Mouse (Mus musculus): ENCODE results near the gene Rpl19.

Rpl19 gene

DNA sequence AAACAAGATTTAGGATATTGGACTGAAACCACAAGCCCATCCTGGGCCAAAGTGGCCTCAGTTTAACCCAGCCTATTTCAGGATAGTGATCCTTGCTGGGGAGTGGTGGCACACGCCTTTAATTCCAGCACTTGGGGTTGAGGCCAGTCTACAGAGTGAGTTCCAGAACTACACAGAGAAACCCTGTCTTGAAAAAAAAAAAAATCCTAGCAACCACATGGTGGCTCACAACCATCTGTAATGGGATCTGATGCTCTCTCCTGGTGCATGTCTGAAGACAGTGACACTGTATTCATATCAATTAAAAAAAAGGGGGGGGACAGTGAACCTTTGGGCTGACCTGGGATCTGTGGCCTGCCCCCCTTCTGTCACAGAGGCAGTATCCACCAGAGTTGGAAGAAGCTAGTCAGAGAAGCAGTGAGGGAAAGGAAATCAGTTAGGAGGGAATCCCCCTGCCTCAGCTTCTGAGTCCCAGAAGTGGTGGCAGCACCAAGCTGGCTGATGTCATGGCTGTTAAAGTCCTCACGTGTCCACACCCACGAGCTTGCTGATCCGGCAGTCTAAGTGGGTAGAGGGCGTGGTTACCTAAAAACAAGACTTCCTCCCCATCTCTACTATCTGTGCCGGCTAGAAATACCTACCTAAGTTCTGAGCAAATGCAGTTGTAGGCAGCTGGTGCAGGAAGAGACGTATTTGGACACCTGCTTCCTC is 27.5 kb upstream of the Rpl19 start:
- peak in 1 of 2 experiments; percentile 45 for DNase-seq (ENCODE audit: low spot score in 2 of 2)

DNA sequence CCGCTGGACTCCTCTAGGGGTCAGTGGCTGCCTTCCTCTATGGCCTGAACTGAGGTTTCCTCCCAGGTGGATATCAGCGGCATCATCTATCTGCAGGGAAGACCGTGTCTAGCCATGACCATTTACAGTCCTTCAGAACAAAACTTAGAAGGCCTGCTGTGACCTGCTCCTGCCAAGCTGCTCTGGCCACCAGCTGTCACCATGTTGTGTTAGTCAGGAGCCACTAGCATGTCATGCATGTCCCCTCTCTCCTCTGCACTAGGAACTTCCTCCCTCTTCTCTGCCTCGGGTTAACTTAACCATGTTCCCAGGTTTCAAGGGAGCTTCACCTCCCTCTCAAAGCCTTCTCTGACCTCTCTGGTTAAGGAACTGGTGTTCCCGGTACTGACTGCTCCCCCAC is 26.8 kb upstream of the Rpl19 start:
- no peak for DNase-seq (ENCODE audit: low spot score in 2 of 2)

DNA sequence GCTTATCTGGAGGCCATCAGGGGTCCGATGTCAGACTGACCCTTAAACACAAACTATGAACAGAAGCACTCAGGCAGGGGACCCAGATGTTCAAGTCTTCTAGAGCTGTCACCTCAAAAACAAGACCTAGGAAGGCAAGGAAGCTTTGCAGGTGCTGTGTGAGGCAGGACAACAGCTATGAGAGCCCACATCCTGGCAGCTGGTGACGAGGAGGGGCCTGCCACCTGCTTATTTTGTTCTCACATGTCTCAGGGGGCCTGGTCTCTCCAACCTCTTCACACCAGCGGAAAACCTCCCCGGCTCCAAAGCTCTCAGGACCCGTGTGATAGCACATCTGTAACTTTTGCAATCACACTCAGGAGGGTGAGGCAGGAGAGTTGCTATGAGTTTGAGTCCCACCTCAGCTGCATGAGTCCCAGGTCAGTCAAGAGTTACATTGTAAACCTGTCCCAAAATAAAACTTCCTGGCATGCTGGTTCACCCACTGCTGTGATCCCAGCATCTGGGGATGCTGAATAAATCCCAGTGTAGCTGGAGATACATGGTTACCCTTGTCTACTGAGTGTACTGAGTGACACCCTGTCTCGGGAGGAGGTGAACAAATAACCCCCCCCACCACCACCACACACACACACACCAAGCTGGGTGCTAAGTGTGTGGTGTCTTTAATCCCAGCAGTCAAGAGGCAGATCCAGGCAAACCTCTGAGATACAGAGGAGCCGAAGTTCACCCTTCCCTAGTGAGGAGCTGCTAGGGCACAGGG is 26.0 kb upstream of the Rpl19 start:
- DNase-seq (ENCODE audit: low spot score in 2 of 2), result peak; percentile 59 to 74

DNA sequence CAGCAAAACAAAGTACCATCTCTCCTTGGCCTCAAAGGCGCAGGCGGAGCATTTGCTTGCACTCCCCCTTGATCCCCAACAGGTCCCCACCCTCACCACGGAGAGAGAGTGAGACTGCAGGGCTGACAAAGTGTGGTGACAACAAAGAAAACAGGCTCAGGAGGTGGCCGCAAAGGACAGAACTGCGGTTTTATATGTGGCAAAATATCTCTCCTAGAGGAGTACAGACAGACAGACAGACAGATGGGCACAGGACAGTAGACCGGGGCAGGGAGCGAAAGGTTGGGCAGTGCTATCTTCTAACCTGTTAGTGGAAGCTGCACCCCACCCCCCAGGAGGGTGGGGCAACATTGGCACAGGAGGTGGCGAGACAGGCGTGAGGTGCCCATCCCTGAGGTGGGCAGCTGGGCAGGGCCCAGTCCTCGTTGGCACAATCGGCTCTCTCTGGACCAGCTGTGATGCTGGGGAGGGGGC is 25.1 kb upstream of the Rpl19 start:
- peak; percentile 47 to 71 for DNase-seq (ENCODE audit: low spot score in 2 of 2)

DNA sequence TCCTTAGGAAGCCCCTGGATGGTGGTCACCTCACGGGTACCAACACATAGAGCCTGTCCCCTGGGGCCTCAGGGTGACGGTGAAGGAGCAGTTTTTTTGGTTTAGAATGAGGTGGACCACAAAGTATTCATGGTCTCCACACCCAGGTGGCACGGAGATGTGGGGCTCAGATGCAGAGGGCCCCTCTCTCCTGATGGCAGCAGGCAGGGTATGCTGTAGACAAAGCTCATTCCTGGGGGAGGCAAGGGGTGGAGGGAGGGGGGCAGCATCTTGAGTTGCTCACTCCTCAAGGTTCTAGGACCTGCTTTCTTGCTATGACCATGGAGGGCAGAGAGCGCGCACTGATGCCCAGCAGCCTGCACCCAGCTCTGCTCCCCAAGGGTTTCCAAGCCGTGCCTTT is 24.5 kb upstream of the Rpl19 start:
- DNase-seq (ENCODE audit: low spot score in 2 of 2), result no peak

DNA sequence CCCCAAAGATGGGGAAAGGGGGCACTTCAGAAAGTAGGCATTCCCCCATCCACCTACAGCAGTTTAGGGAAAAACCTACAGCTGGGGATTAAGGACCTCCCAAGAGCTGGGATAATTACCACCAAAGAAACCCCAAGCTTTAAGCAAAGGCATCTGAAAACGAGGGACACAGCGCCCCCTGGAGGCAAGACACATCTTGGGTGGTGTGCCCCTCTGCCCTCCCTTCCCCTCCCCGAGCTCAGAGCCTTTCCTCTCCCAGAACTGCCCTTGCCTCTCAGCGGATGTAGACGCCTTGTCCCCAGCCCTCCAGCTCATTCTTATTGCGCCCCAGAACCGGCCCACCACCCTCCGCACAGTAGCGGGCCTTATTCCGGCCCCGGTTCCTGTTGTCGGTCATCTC is 23.9 kb upstream of the Rpl19 start:
- DNase-seq (ENCODE audit: low spot score in 2 of 2), result peak; percentile 87 to 97

DNA sequence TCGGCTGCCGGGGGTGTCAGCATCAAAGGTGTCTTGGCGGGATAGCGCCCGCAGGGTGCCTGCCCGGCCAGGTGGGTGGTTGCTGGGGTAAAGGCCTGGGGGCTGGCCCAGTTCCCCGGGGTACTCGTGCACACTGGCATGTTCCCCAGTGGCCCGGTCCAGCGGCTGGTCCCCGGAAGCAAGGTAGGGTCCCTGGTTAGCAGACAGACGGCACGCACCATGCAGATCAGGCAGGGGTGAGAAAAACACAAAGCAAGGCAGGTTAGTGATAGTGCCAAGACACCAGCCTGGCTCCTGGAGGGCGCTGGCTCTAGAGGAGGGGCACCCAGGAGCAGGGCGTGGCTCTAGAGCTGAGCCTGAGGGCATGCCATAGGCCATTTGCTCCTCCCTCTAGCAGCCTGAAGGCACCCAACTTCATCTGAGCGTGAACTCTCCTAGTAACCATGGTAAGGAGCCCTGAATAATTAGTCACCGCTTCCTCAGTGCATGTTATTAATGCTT is 23.3 kb upstream of the Rpl19 start:
- peak; percentile 52 to 75 for DNase-seq (ENCODE audit: low spot score in 2 of 2)

DNA sequence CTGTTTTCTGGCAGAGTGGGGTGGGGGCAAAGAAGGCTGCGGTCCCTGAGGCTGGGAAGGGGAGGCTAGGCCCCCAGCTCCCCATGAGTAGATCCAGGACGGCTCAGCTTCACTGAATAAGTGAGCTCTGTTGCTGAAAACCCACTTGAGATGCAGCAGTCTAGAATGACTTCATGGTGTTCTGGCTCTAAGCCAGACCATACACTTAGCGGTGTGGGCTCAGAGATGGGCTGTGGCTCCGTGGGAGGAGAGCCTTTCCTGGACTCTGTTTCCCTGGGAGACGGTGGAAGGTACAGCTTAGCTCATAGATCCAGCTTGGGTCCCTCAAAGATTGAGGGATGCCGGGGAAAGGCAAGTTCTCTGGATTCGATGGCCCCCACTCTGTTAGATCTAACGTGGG is 22.3 kb upstream of the Rpl19 start:
- DNase-seq (ENCODE audit: low spot score in 2 of 2), result no peak

DNA sequence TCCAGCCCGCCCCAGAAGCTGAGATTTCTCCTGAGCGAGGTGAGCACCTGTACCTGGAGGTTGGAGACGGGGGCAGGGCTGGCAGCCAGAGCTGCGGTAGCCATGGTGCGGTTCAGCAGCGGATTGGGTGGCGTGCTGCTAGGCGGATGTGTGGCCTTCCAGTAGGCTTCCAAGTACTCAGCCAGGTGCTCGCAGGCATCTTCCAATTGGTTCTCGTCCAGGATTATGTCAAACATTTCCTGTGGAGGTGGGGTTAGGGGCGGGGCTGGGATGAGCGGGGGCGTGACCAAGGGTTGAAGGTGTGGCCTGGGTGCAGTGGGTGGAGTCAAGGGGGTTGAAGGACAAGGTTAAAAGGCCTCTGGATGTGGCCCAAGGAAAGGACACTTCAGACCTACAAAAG is 21.4 kb upstream of the Rpl19 start:
- DNase-seq (ENCODE audit: low spot score in 2 of 2), result no peak

DNA sequence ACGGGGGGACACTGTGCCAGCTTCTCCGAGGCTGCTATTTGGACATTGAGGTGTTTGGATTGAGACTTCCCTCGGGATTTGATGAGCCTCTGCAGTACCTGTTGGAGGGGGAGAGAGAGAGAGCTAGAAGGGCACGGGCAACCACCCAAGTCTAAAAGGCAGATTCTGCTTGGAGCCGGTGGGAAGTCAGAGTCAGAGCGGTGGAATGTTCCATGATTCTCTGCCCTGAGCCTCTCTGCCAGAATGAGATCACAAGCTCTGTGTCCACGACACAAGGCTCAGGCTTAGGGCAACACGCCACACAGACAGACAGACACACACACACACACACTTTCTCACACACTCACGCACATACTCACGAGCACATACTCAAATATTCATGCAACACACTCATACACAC is 20.8 kb upstream of the Rpl19 start:
- no peak for DNase-seq (ENCODE audit: low spot score in 2 of 2)

GRCm38 (mm10) chr11:98008087-98008486 is 18.4 kb upstream of the Rpl19 start:
- DNase-seq (ENCODE audit: low spot score in 2 of 2), result no peak

GRCm38 (mm10) chr11:98011716-98012115 is 14.8 kb upstream of the Rpl19 start:
- DNase-seq (ENCODE audit: low spot score in 2 of 2), result no peak

GRCm38 (mm10) chr11:98012831-98013230 is 13.7 kb upstream of the Rpl19 start:
- no peak for DNase-seq (ENCODE audit: low spot score in 2 of 2)

DNA sequence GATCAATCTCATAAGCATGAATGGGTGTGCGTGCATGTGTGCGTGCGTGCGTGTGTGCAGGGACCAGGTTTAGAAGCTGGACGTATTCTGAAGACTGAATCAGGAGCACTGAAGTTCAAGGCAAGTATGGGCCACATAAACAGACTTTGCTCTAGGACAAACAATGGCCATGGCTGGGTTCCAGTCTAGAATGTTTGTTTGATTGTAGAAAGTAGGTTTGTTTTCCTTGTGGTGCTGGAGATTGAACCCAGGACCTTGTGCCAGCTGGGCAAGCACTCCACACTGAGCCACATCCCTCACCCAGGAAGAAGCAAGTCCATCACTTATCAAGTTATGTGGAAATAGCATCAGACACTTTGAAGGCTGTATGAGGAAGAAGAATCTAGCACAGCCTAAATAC is 10.3 kb upstream of the Rpl19 start:
- DNase-seq (ENCODE audit: low spot score in 2 of 2), result no peak

DNA sequence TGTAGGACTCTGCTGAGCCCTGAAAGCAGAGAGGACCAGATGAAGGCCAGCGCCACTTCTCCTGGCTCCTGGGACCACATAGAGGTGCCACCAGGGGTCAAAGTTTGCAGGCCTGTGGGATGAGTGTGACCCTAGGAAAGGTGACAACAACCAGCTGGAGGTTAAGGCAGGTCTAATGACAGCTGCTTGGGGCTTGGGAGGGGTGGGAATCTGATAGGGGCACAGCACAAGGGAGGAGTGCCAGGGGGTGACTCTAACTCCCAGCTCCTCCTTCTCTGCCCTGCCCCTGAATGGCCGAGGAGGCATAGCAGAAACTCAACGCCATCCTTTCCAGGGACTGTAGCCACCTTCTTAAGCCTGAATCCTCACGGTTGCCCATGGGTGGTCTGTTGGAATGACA is 9.7 kb upstream of the Rpl19 start:
- no peak for DNase-seq (ENCODE audit: low spot score in 2 of 2)

- DNase-seq (ENCODE audit: low spot score in 2 of 2), result no peak
Observed at GRCm38 (mm10) chr11:98018222-98018621, 8.3 kb upstream of the Rpl19 start.

DNA sequence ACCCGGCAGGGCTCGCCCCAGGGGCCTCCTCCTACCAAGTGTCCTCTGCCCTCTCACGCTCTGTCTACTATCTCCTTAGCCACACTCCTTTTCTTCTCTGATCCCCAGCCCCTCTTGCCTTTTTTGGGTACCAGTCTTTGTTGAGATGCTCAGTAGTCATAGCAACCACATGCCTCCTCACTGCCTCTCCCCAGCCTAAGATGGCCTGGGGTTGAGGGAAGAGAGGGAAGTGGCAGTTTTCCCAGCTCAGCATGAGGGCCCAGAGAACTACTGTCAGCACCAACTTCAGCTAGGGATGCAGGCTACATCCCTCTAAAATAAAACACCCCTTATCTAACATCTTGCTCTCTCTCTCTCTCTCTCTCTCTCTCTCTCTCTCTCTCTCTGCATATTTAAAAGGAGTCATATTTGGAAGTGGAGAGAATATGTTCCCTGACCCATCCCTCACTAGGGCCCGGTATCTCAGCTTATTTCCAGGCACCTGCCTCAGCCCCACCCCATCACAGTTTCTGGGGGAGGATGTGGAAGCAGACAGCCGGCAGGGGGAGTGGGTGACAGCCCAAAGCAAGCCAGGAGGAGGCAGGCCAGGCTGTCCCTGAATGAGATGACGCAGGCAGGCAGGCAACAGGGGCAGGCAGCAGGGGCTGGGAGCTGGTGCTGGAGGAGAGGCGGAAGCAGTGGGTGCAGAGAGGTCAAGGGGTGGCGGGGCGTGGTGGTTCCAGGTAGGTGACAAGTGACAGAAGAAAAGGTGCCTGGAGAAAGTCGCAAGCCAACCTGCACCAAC is 7.5 kb upstream of the Rpl19 start:
- DNase-seq (ENCODE audit: low spot score in 2 of 2), result peak; percentile 41 to 73

GRCm38 (mm10) chr11:98019883-98020610 is 6.5 kb upstream of the Rpl19 start:
- no peak for DNase-seq (ENCODE audit: low spot score in 2 of 2)

- no peak for DNase-seq (ENCODE audit: low spot score in 2 of 2)
Observed at GRCm38 (mm10) chr11:98020710-98021109, 5.8 kb upstream of the Rpl19 start.

- DNase-seq (ENCODE audit: low spot score in 2 of 2), result no peak
Observed at GRCm38 (mm10) chr11:98021118-98021517, 5.4 kb upstream of the Rpl19 start.

DNA sequence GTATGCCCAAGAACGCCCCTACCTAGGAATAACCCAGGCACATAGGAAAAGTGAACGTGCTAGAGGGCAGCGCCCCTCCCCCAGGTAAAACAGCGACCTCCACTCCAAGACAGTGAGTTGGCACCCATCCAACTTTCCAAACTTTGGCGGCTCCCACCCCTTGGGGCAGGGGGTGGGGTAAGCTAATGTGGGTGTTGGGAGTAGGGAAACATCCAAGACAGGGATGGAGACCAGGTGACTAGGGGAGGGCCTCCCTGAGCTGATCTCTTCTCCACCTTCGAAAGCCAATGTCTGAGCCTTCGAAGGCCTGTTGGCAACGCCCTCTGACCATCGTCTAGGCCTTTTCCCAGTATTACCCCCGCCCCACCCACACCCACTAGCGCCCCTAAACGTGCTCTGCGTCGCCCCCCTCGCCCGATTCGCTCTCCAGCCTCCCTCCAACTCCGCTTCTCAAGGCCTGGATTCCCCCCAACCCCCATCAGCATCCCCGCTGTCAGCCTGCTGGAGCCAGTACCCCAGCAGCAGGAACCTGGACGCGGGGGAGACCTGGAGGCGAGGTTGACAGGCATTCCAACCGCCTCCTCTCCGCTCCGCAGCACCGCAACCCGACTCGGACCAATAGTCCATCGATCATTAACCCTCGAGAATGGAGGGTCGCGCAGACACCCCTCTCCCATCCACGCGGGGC is 4.8 kb upstream of the Rpl19 start:
- no peak for DNase-seq (ENCODE audit: low spot score in 2 of 2)

All from spleen, postnatal 4 days (tissue).